ENCODE assay signal across 16 mouse cellular contexts in genomic region chr8:125854379-125854778, GRCm38 (mm10). TPM values are rescaled to one million over a fixed set of nuclear protein-coding genes. Genes with fewer than 3 reads are reported as not detected.
"Had no signal": no experiment of that assay in that cellular context is flagged by ENCODE, and none has a peak within 500 bp of the region (broad histone marks: within the 10 kb centered on the region; RNA-seq: fewer than 3 reads in every experiment).

No protein-coding gene starts in this region.

- H3K4me3 ChIP-seq: layer of hippocampus, adult 2 months; midbrain, embryonic 10.5 days; myocyte; neural tube, embryonic 15.5 days had no signal

- H3K4me1 ChIP-seq: neural tube, embryonic 15.5 days had no signal

- DNase-seq: left cerebral cortex, postnatal 4 days; lung, embryonic 14.5 days; lung, postnatal 10 days; lung, postnatal 4 days; midbrain, embryonic 14.5 days; right cerebral cortex, adult 18-20 months; right cerebral cortex, postnatal 25 days; thymus, adult 18-20 months; thymus, postnatal 14 days had no signal

- H3K9me3 ChIP-seq: midbrain, embryonic 10.5 days; neural tube, embryonic 15.5 days had no signal

- H3K36me3 ChIP-seq: midbrain, embryonic 10.5 days had no signal

- H3K27ac ChIP-seq: layer of hippocampus, adult 2 months; midbrain, embryonic 10.5 days; neural tube, embryonic 15.5 days had no signal

- H3K4me2 ChIP-seq: liver, embryonic 11.5 days; lung, embryonic 14.5 days; neural tube, embryonic 15.5 days had no signal

- H3K9ac ChIP-seq: lung, embryonic 14.5 days; neural tube, embryonic 15.5 days had no signal

- ATAC-seq: intestine, postnatal 0 days had no signal

RNA-seq across cellular contexts. Expression of gene Pcnx2, which starts 43.7 kb away (rescaled TPM):
- polyA plus RNA-seq: lung, embryonic 14.5 days had no signal

RNA-seq across cellular contexts. Expression of gene Map3k21, which starts 55.9 kb away (rescaled TPM):
- polyA plus RNA-seq: midbrain, embryonic 10.5 days; myocyte; neural tube, embryonic 11.5 days had no signal
